Mouse (Mus musculus): ENCODE results near the gene Wdr76. TPM values are rescaled to one million over a fixed set of nuclear protein-coding genes. Genes with fewer than 3 reads are reported as not detected.

The Wdr76 gene
- polyA plus RNA-seq, 1 experiment: 15.5 TPM

- no peaks in the 10 kb centered on the region for H3K4me1 ChIP-seq (replicated peaks; ENCODE audit: control insufficient read depth, insufficient read depth, low read length)
- H3K36me3 ChIP-seq (ENCODE audit: control insufficient read depth, insufficient read depth, low read length): no peaks in the 10 kb centered on the region
- H3K27me3 ChIP-seq (ENCODE audit: control insufficient read depth, insufficient read depth, low read length): no peaks in the 10 kb centered on the region
- no peak for TF ChIP-seq POLR2A (IDR thresholded peaks at IDR 0.05; ENCODE audit: control insufficient read depth, extremely low read depth, insufficient read depth, low read length, poor library complexity)
- TF ChIP-seq CTCF (IDR thresholded peaks at IDR 0.05; ENCODE audit: borderline replicate concordance, control insufficient read depth, extremely low read depth, insufficient read depth, low read length, poor library complexity): no peak
- DNase-seq: no peak
- 91% methylated on average over 13 of the region's 13 CpGs for WGBS
- no peak overlapping the region for H3K27ac ChIP-seq (ENCODE audit: control insufficient read depth, insufficient read depth, low read length)
- H3K4me3 ChIP-seq (ENCODE audit: control insufficient read depth, insufficient read depth, low read length): no peak overlapping the region
These were observed 76.4 kb downstream of the Wdr76 start for GRCm38 (mm10) chr2:121582809-121583376.

- Histone ChIP-seq H3K36me3 (ENCODE audit: control insufficient read depth, insufficient read depth, low read length) (no peaks in the 10 kb centered on the region), H3K4me3 (ENCODE audit: control insufficient read depth, insufficient read depth, low read length) (no peak overlapping the region), H3K27ac (ENCODE audit: control insufficient read depth, insufficient read depth, low read length) (no peak overlapping the region), H3K4me1 (replicated peaks; ENCODE audit: control insufficient read depth, insufficient read depth, low read length) (no peaks in the 10 kb centered on the region), H3K27me3 (ENCODE audit: control insufficient read depth, insufficient read depth, low read length) (no peaks in the 10 kb centered on the region)
- WGBS: 65% methylated on average over 13 of the region's 13 CpGs
- no peak for DNase-seq
- no peak for TF ChIP-seq POLR2A (IDR thresholded peaks at IDR 0.05; ENCODE audit: control insufficient read depth, extremely low read depth, insufficient read depth, low read length, poor library complexity)
- no peak for TF ChIP-seq CTCF (IDR thresholded peaks at IDR 0.05; ENCODE audit: borderline replicate concordance, control insufficient read depth, extremely low read depth, insufficient read depth, low read length, poor library complexity)
These were observed 77.1 kb downstream of the Wdr76 start for GRCm38 (mm10) chr2:121583468-121584116.

- TF ChIP-seq CTCF (IDR thresholded peaks at IDR 0.05; ENCODE audit: borderline replicate concordance, control insufficient read depth, extremely low read depth, insufficient read depth, low read length, poor library complexity) (no peak), POLR2A (IDR thresholded peaks at IDR 0.05; ENCODE audit: control insufficient read depth, extremely low read depth, insufficient read depth, low read length, poor library complexity) (no peak)
- H3K4me3 ChIP-seq (ENCODE audit: control insufficient read depth, insufficient read depth, low read length): no peak overlapping the region
- 79% methylated on average over 5 of the region's 5 CpGs for WGBS
- H3K27me3 ChIP-seq (ENCODE audit: control insufficient read depth, insufficient read depth, low read length): no peaks in the 10 kb centered on the region
- H3K27ac ChIP-seq (ENCODE audit: control insufficient read depth, insufficient read depth, low read length): no peak overlapping the region
- H3K4me1 ChIP-seq (replicated peaks; ENCODE audit: control insufficient read depth, insufficient read depth, low read length): no peaks in the 10 kb centered on the region
- H3K36me3 ChIP-seq (ENCODE audit: control insufficient read depth, insufficient read depth, low read length): no peaks in the 10 kb centered on the region
- no peak for DNase-seq
These were observed 78.2 kb downstream of the Wdr76 start for GRCm38 (mm10) chr2:121584705-121585104.

- 45% methylated on average over 12 of the region's 12 CpGs for WGBS
- H3K4me3 ChIP-seq (ENCODE audit: control insufficient read depth, insufficient read depth, low read length): no peak overlapping the region
These were observed 81.2 kb downstream of the Wdr76 start for GRCm38 (mm10) chr2:121587523-121588308.

GRCm38 (mm10) chr2:121588309-121588694, 81.8 kb downstream of the Wdr76 start:
- no peak overlapping the region for H3K27ac ChIP-seq (ENCODE audit: control insufficient read depth, insufficient read depth, low read length)

More at GRCm38 (mm10) chr2:121587523-121588308, 81.2 kb downstream of the Wdr76 start:
- no peak for DNase-seq
- Histone ChIP-seq H3K4me1 (replicated peaks; ENCODE audit: control insufficient read depth, insufficient read depth, low read length) (no peaks in the 10 kb centered on the region), H3K27ac (ENCODE audit: control insufficient read depth, insufficient read depth, low read length) (no peak overlapping the region), H3K36me3 (ENCODE audit: control insufficient read depth, insufficient read depth, low read length) (no peaks in the 10 kb centered on the region), H3K27me3 (ENCODE audit: control insufficient read depth, insufficient read depth, low read length) (no peaks in the 10 kb centered on the region)
- TF ChIP-seq CTCF (IDR thresholded peaks at IDR 0.05; ENCODE audit: borderline replicate concordance, control insufficient read depth, extremely low read depth, insufficient read depth, low read length, poor library complexity) (no peak), POLR2A (IDR thresholded peaks at IDR 0.05; ENCODE audit: control insufficient read depth, extremely low read depth, insufficient read depth, low read length, poor library complexity) (no peak)

GRCm38 (mm10) chr2:121594131-121594530, 87.6 kb downstream of the Wdr76 start:
- H3K27ac ChIP-seq (ENCODE audit: control insufficient read depth, insufficient read depth, low read length): no peak overlapping the region
- no peak overlapping the region for H3K4me3 ChIP-seq (ENCODE audit: control insufficient read depth, insufficient read depth, low read length)
- whole genome bisulfite sequencing: 70% methylated on average over 3 of the region's 3 CpGs
- no peaks in the 10 kb centered on the region for H3K27me3 ChIP-seq (ENCODE audit: control insufficient read depth, insufficient read depth, low read length)
- no peaks in the 10 kb centered on the region for H3K36me3 ChIP-seq (ENCODE audit: control insufficient read depth, insufficient read depth, low read length)
- DNase-seq: no peak
- TF ChIP-seq POLR2A (IDR thresholded peaks at IDR 0.05; ENCODE audit: control insufficient read depth, extremely low read depth, insufficient read depth, low read length, poor library complexity): no peak
- TF ChIP-seq CTCF (IDR thresholded peaks at IDR 0.05; ENCODE audit: borderline replicate concordance, control insufficient read depth, extremely low read depth, insufficient read depth, low read length, poor library complexity): no peak
- H3K4me1 ChIP-seq (replicated peaks; ENCODE audit: control insufficient read depth, insufficient read depth, low read length): no peaks in the 10 kb centered on the region

More at GRCm38 (mm10) chr2:121588309-121588694, 81.8 kb downstream of the Wdr76 start:
- no peaks in the 10 kb centered on the region for H3K4me1 ChIP-seq (replicated peaks; ENCODE audit: control insufficient read depth, insufficient read depth, low read length)
- DNase-seq: no peak
- no peaks in the 10 kb centered on the region for H3K27me3 ChIP-seq (ENCODE audit: control insufficient read depth, insufficient read depth, low read length)
- TF ChIP-seq CTCF (IDR thresholded peaks at IDR 0.05; ENCODE audit: borderline replicate concordance, control insufficient read depth, extremely low read depth, insufficient read depth, low read length, poor library complexity): no peak
- TF ChIP-seq POLR2A (IDR thresholded peaks at IDR 0.05; ENCODE audit: control insufficient read depth, extremely low read depth, insufficient read depth, low read length, poor library complexity): no peak
- H3K36me3 ChIP-seq (ENCODE audit: control insufficient read depth, insufficient read depth, low read length): no peaks in the 10 kb centered on the region
- no peak overlapping the region for H3K4me3 ChIP-seq (ENCODE audit: control insufficient read depth, insufficient read depth, low read length)
- 78% methylated on average over 4 of the region's 4 CpGs for WGBS

Other genes with a start within 250 kb of the Wdr76 start
- gene Trp53bp1, start 235.3 kb upstream of the Wdr76 start, polyA plus RNA-seq (2012; rRNA removed): 38.9 and 39.5 TPM in 2 replicates
- gene Map1a, start 217.1 kb upstream of the Wdr76 start, polyA plus RNA-seq (2012; rRNA removed): 1.1 TPM in 2 replicates
- 21.8 and 23.9 TPM in 2 replicates for gene Ppip5k1, start 151.3 kb upstream of the Wdr76 start, polyA plus RNA-seq (2012; rRNA removed)
- 40.6 and 48.0 TPM in 2 replicates for gene Ckmt1, start 149.0 kb upstream of the Wdr76 start, polyA plus RNA-seq (2012; rRNA removed)
- gene Strc, start 119.6 kb upstream of the Wdr76 start, polyA plus RNA-seq (2012; rRNA removed): 0.47 TPM in 2 replicates
- gene Pdia3, start 92.9 kb upstream of the Wdr76 start, polyA plus RNA-seq (2012; rRNA removed): 550 and 817 TPM in 2 replicates
- 2.1 and 2.6 TPM in 2 replicates for gene Catsper2, start 92.9 kb upstream of the Wdr76 start, polyA plus RNA-seq (2012; rRNA removed)
- 0.92 and 1.0 TPM in 2 replicates for gene Ell3, start 62.4 kb upstream of the Wdr76 start, polyA plus RNA-seq (2012; rRNA removed)
- 370 and 498 TPM in 2 replicates for gene Serf2, start 57.5 kb upstream of the Wdr76 start, polyA plus RNA-seq (2012; rRNA removed)
- gene Hypk, start 53.4 kb upstream of the Wdr76 start, polyA plus RNA-seq (2012; rRNA removed): 7.7 and 8.9 TPM in 2 replicates
- gene Serinc4, start 49.9 kb upstream of the Wdr76 start, polyA plus RNA-seq (2012; rRNA removed): 0.70 and 0.89 TPM in 2 replicates
- gene Mfap1b, start 32.7 kb upstream of the Wdr76 start, polyA plus RNA-seq (2012; rRNA removed): 5.0 and 5.1 TPM in 2 replicates
- gene Mfap1a, start 58 bp upstream of the Wdr76 start, polyA plus RNA-seq (2012; rRNA removed): 3.8 and 4.7 TPM in 2 replicates

Measured in thymus, adult 2 months (tissue).